Mouse (Mus musculus): ENCODE data around the gene Eif2b3. TPM values are rescaled to one million over a fixed set of nuclear protein-coding genes. Genes with fewer than 3 reads are reported as not detected.

The Eif2b3 gene
- polyA plus RNA-seq, 1 experiment: 6.1 TPM

DNA sequence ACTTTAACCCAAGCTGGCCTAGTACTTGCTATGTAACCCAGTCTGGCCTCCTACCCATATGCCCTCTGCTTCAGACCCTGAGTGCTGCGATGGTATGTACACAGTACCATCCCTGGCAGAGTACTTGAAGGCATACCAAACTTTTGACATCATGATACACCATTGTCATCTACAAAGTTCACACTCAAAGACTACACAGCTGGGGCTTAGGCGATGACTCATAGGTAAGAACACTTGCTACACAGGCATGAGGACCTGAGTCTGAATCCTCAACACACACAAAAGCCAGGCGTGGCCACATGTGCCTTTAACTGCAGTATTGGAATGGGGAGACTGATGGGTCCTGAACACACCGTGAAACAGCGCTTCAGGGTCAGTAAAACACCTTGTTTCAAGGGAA, 52.0 kb downstream of the Eif2b3 start:
- H3K27ac ChIP-seq (ENCODE audit: control insufficient read depth, insufficient read depth, low read length): no peak overlapping the region

GRCm38 (mm10) chr4:117087948-117088640, 68.9 kb downstream of the Eif2b3 start:
- DNase-seq: no peak
- TF ChIP-seq CTCF (IDR thresholded peaks at IDR 0.05; ENCODE audit: borderline replicate concordance, control insufficient read depth, extremely low read depth, insufficient read depth, low read length, poor library complexity) (no peak), POLR2A (IDR thresholded peaks at IDR 0.05; ENCODE audit: control insufficient read depth, extremely low read depth, insufficient read depth, low read length, poor library complexity) (no peak)
- 86% methylated on average over 7 of the region's 7 CpGs for WGBS

More for the DNA sequence above, 52.0 kb downstream of the Eif2b3 start:
- no peak overlapping the region for H3K4me3 ChIP-seq (ENCODE audit: control insufficient read depth, insufficient read depth, low read length)
- H3K36me3 ChIP-seq (ENCODE audit: control insufficient read depth, insufficient read depth, low read length): no peaks in the 10 kb centered on the region; the same call in none of the 2 replicates
- 96% methylated on average over 5 of the region's 5 CpGs for WGBS
- DNase-seq: no peak
- no peaks in the 10 kb centered on the region for H3K27me3 ChIP-seq (ENCODE audit: control insufficient read depth, insufficient read depth, low read length)
- H3K4me1 ChIP-seq (replicated peaks; ENCODE audit: control insufficient read depth, insufficient read depth, low read length): no peaks in the 10 kb centered on the region
- TF ChIP-seq POLR2A (IDR thresholded peaks at IDR 0.05; ENCODE audit: control insufficient read depth, extremely low read depth, insufficient read depth, low read length, poor library complexity) (no peak), CTCF (IDR thresholded peaks at IDR 0.05; ENCODE audit: borderline replicate concordance, control insufficient read depth, extremely low read depth, insufficient read depth, low read length, poor library complexity) (no peak)

GRCm38 (mm10) chr4:117090586-117090985, 71.4 kb downstream of the Eif2b3 start:
- H3K4me3 ChIP-seq (ENCODE audit: control insufficient read depth, insufficient read depth, low read length): no peak overlapping the region
- H3K36me3 ChIP-seq (ENCODE audit: control insufficient read depth, insufficient read depth, low read length): no peaks in the 10 kb centered on the region
- no peak for DNase-seq
- 88% methylated on average over 7 of the region's 7 CpGs for WGBS
- no peak overlapping the region for H3K27ac ChIP-seq (ENCODE audit: control insufficient read depth, insufficient read depth, low read length)
- peaks cover 2% of the 10 kb centered on the region; the same call in 1 of the 2 replicates for H3K4me1 ChIP-seq (replicated peaks; ENCODE audit: control insufficient read depth, insufficient read depth, low read length)
- TF ChIP-seq CTCF (IDR thresholded peaks at IDR 0.05; ENCODE audit: borderline replicate concordance, control insufficient read depth, extremely low read depth, insufficient read depth, low read length, poor library complexity): no peak
- no peak for TF ChIP-seq POLR2A (IDR thresholded peaks at IDR 0.05; ENCODE audit: control insufficient read depth, extremely low read depth, insufficient read depth, low read length, poor library complexity)
- H3K27me3 ChIP-seq (ENCODE audit: control insufficient read depth, insufficient read depth, low read length): no peaks in the 10 kb centered on the region

More at GRCm38 (mm10) chr4:117087948-117088640, 68.9 kb downstream of the Eif2b3 start:
- no peak overlapping the region for H3K4me3 ChIP-seq (ENCODE audit: control insufficient read depth, insufficient read depth, low read length)
- H3K27me3 ChIP-seq (ENCODE audit: control insufficient read depth, insufficient read depth, low read length): no peaks in the 10 kb centered on the region
- H3K36me3 ChIP-seq (ENCODE audit: control insufficient read depth, insufficient read depth, low read length): no peaks in the 10 kb centered on the region
- no peaks in the 10 kb centered on the region for H3K4me1 ChIP-seq (replicated peaks; ENCODE audit: control insufficient read depth, insufficient read depth, low read length)
- no peak overlapping the region for H3K27ac ChIP-seq (ENCODE audit: control insufficient read depth, insufficient read depth, low read length)

- Histone ChIP-seq H3K4me1 (replicated peaks; ENCODE audit: control insufficient read depth, insufficient read depth, low read length) (peaks cover 13% of the 10 kb centered on the region; the same call in 1 of the 2 replicates), H3K36me3 (ENCODE audit: control insufficient read depth, insufficient read depth, low read length) (no peaks in the 10 kb centered on the region), H3K4me3 (ENCODE audit: control insufficient read depth, insufficient read depth, low read length) (no peak overlapping the region), H3K27me3 (ENCODE audit: control insufficient read depth, insufficient read depth, low read length) (no peaks in the 10 kb centered on the region; the same call in 1 of the 2 replicates), H3K27ac (ENCODE audit: control insufficient read depth, insufficient read depth, low read length) (no peak overlapping the region)
- TF ChIP-seq POLR2A (IDR thresholded peaks at IDR 0.05; ENCODE audit: control insufficient read depth, extremely low read depth, insufficient read depth, low read length, poor library complexity) (no peak), CTCF (IDR thresholded peaks at IDR 0.05; ENCODE audit: borderline replicate concordance, control insufficient read depth, extremely low read depth, insufficient read depth, low read length, poor library complexity) (no peak)
- 94% methylated on average over 3 of the region's 3 CpGs for WGBS
- no peak for DNase-seq
Measured at GRCm38 (mm10) chr4:117094626-117095361, 75.6 kb downstream of the Eif2b3 start.

GRCm38 (mm10) chr4:117095551-117096452, 76.6 kb downstream of the Eif2b3 start, which contains the start of gene Ptch2:
TSS of gene Ptch2 (plus strand) at chr4:117096075.
- Histone ChIP-seq H3K4me1 (replicated peaks; ENCODE audit: control insufficient read depth, insufficient read depth, low read length) (peaks cover 19% of the 10 kb centered on the region), H3K27ac (ENCODE audit: control insufficient read depth, insufficient read depth, low read length) (no peak within 1 kb of the TSS), H3K4me3 (ENCODE audit: control insufficient read depth, insufficient read depth, low read length) (0 out of 2 replicates have a peak within 1 kb of the TSS, but pooled peaks have one; percentile 5), H3K27me3 (ENCODE audit: control insufficient read depth, insufficient read depth, low read length) (no peaks in the 10 kb centered on the region; the same call in 1 of the 2 replicates), H3K36me3 (ENCODE audit: control insufficient read depth, insufficient read depth, low read length) (no peaks in the 10 kb centered on the region)
- 4% methylated on average over 50 of the region's 50 CpGs for WGBS
- TF ChIP-seq CTCF (IDR thresholded peaks at IDR 0.05; ENCODE audit: borderline replicate concordance, control insufficient read depth, extremely low read depth, insufficient read depth, low read length, poor library complexity) (no peak), POLR2A (IDR thresholded peaks at IDR 0.05; ENCODE audit: control insufficient read depth, extremely low read depth, insufficient read depth, low read length, poor library complexity) (no peak)
- peak; percentile 68 for DNase-seq
